Mouse (Mus musculus) bone marrow, adult 2 months (tissue): ENCODE measurements around the gene Rabac1.

Experiments used
- CTCF ChIP-seq: fragments of 200-500 bp; IDR thresholded peaks from 2 replicates; pipeline ENCODE4 v1.5.1; 2011; ENCODE audit warnings: low read length, control low read depth; ENCODE audit not compliant: control insufficient read depth, insufficient read depth
- POLR2A ChIP-seq: fragments of 200-500 bp; IDR thresholded peaks from 2 replicates; pipeline ENCODE4 v1.6.1; 2011; ENCODE audit warnings: low read depth, mild to moderate bottlenecking, control low read depth, low read length, borderline replicate concordance; ENCODE audit not compliant: control insufficient read depth

GRCm38 (mm10) chr7:25006171-25006570 lies 33.6 kb upstream of the Rabac1 start:
- TF ChIP-seq POLR2A, result no peak
- TF ChIP-seq CTCF, result no peak
